Mouse (Mus musculus): ENCODE results near the gene Slc27a1. TPM values are rescaled to one million over a fixed set of nuclear protein-coding genes. Genes with fewer than 3 reads are reported as not detected.
A peak's percentile ranks its signal among the peaks of the same experiment; 100 is the strongest.

Gene Slc27a1
- polyA plus RNA-seq, 1 experiment from 2014 or later, result 35.2 TPM

DNA sequence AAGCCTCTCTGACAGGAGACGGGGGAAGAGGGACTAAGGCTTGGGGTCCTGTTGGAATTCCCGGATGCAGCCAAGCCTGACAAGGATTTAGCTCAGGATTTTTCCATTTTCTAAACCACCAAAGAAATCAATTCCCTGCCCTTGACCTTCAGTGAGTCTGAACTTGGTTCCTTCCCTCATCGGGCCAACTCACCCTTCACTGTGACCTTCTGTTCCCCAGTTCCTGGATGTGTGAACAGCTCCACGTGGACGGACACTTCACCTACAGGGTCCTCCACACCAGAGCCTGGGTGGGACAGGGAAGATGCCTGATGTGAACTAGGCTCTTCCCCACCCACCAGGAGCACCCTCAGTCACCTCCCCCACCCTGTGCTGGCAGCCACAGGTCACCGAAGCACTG lies 62.1 kb downstream of the Slc27a1 start:
- no peak overlapping the region for H3K4me2 ChIP-seq (ENCODE audit: low read depth, low read length)
- H3K9ac ChIP-seq (ENCODE audit: low read length), result no peak overlapping the region
- ATAC-seq (ENCODE audit: insufficient read depth, low FRiP score), result no peak
- H3K36me3 ChIP-seq (ENCODE audit: control insufficient read depth, insufficient read depth, low read length), result no peaks in the 10 kb centered on the region
- no peaks in the 10 kb centered on the region for H3K9me3 ChIP-seq (replicated peaks; ENCODE audit: control insufficient read depth, low read length)
- no peak overlapping the region for H3K27ac ChIP-seq (ENCODE audit: low read length)
- H3K4me1 ChIP-seq (ENCODE audit: control insufficient read depth, insufficient read depth, low read length), result peaks cover 20% of the 10 kb centered on the region
- no peak overlapping the region for H3K4me3 ChIP-seq (replicated peaks; ENCODE audit: low read length)
- H3K27me3 ChIP-seq (ENCODE audit: control insufficient read depth, insufficient read depth, low read length), result peaks cover 6% of the 10 kb centered on the region; the same call in 1 of the 2 replicates
- 73% methylated on average over 6 of the region's 6 CpGs for whole genome bisulfite sequencing

DNA sequence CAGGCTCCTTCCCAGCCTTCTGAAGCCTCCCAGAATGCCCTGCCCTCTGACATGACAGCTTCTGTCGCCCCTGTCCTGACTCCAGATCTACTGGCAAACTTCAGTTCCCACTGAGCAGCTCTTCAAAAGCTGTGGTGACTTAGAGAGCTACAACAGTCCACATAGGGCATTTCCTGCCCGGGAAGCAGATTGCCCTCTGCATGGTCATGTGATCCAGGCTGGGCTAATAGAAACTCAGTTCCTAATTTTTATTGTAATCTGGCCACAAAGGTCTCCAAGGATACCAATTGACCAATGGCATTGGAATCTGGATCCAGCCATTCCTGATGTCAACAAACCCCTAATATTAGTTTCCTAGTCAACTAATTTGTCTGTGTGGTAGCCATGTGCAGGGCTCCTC lies 63.2 kb downstream of the Slc27a1 start:
- H3K9me3 ChIP-seq (replicated peaks; ENCODE audit: control insufficient read depth, low read length), result no peaks in the 10 kb centered on the region
- no peak for ATAC-seq (ENCODE audit: insufficient read depth, low FRiP score)
- peaks cover 6% of the 10 kb centered on the region; the same call in 1 of the 2 replicates for H3K27me3 ChIP-seq (ENCODE audit: control insufficient read depth, insufficient read depth, low read length)
- H3K36me3 ChIP-seq (ENCODE audit: control insufficient read depth, insufficient read depth, low read length), result no peaks in the 10 kb centered on the region
- H3K4me2 ChIP-seq (ENCODE audit: low read depth, low read length), result no peak overlapping the region
- H3K4me3 ChIP-seq (replicated peaks; ENCODE audit: low read length), result no peak overlapping the region
- 66% methylated on average over 2 of the region's 2 CpGs for WGBS
- H3K9ac ChIP-seq (ENCODE audit: low read length), result no peak overlapping the region
- H3K27ac ChIP-seq (ENCODE audit: low read length), result no peak overlapping the region
- H3K4me1 ChIP-seq (ENCODE audit: control insufficient read depth, insufficient read depth, low read length), result peaks cover 20% of the 10 kb centered on the region

DNA sequence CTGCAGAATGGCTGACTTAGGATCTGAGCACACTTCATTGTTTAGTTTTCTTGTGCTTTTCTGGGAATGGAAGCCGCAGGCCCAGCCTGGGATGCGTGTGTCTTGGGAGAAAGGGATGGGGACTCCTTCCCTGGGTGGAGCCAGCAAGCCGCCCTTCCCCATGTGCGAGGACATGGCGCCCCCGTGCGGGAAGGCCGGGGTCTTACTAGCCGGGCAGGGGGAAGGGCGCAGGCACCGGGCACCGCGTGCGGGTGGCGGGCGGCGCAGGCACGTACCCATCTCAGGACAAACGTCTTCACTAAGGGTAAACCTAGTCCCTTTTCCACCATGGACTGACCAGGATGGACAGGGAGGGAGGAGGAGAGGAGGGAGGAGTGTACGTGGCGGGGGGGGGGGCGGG lies 64.5 kb downstream of the Slc27a1 start:
- Histone ChIP-seq H3K27me3 (ENCODE audit: control insufficient read depth, insufficient read depth, low read length) (peaks cover 6% of the 10 kb centered on the region; the same call in 1 of the 2 replicates), H3K4me2 (ENCODE audit: low read depth, low read length) (no peak overlapping the region)

DNA sequence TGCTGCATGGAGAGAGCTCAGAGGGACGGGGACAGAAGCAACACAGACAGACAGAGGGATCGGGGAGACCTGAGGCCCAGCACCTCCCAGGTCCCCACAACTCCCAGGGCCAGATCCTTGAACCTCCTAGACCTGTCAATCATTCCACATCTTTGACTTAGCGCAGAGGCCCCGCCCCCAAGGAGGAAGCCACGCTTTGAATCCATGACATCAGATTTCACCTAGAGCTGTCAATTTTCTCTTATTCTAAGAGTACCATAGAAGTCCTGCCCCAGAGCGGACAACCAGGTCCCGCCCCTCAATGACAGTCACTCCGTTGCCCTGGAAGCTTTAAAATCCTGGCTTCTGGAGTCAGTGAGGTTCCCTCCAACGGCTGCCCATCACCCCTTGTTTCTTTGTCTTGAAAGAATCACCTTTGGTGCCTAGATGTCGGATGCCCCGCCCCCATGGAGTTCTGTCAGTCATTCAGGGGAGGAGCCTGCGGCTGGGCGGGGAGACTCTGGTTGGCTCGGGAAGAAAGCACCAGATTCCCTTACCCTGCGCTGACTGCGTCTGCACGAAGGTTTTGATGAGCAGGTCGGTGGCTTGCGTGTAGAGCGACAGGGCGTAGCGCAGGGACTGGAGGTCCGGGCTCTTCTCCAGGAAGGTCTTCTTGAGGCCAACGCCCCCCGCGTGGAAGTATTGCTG lies 65.4 kb downstream of the Slc27a1 start:
- H3K9me3 ChIP-seq (replicated peaks; ENCODE audit: control insufficient read depth, low read length), result no peaks in the 10 kb centered on the region
- WGBS, result 4% methylated on average over 26 of the region's 26 CpGs
- ATAC-seq (ENCODE audit: insufficient read depth, low FRiP score), result no peak; the same call in 1 of the 2 replicates
- peaks cover 6% of the 10 kb centered on the region; the same call in 1 of the 2 replicates for H3K27me3 ChIP-seq (ENCODE audit: control insufficient read depth, insufficient read depth, low read length)
- no peaks in the 10 kb centered on the region for H3K36me3 ChIP-seq (ENCODE audit: control insufficient read depth, insufficient read depth, low read length)
- peak overlapping the region; percentile 42 for H3K4me2 ChIP-seq (ENCODE audit: low read depth, low read length)
- no peak overlapping the region for H3K9ac ChIP-seq (ENCODE audit: low read length)
- no peak overlapping the region for H3K27ac ChIP-seq (ENCODE audit: low read length)
- no peaks in the 10 kb centered on the region for H3K4me1 ChIP-seq (ENCODE audit: control insufficient read depth, insufficient read depth, low read length)
- H3K4me3 ChIP-seq (replicated peaks; ENCODE audit: low read length), result peak overlapping the region; percentile 14; the same call in 1 of the 2 replicates

More for the DNA sequence above, 64.5 kb downstream of the Slc27a1 start:
- Histone ChIP-seq H3K36me3 (ENCODE audit: control insufficient read depth, insufficient read depth, low read length) (no peaks in the 10 kb centered on the region), H3K4me1 (ENCODE audit: control insufficient read depth, insufficient read depth, low read length) (peaks cover 8% of the 10 kb centered on the region), H3K9me3 (replicated peaks; ENCODE audit: control insufficient read depth, low read length) (no peaks in the 10 kb centered on the region), H3K27ac (ENCODE audit: low read length) (no peak overlapping the region), H3K9ac (ENCODE audit: low read length) (no peak overlapping the region), H3K4me3 (replicated peaks; ENCODE audit: low read length) (no peak overlapping the region)
- ATAC-seq (ENCODE audit: insufficient read depth, low FRiP score), result no peak
- 19% methylated on average over 19 of the region's 22 CpGs for WGBS

Small RNAs within 50 kb of the gene (microRNA-seq; reads per million reads assigned to microRNA genes)
- not detected for gene Mir6769b

Other genes starting within 250 kb of the Slc27a1 start
- gene Use1, start 202.0 kb upstream of the Slc27a1 start, polyA plus RNA-seq (2015; fragmentation: Nextera tagmentation; extraction: Ambion mirVana), result 90.2 and 91.5 TPM in 2 replicates
- 5.6 and 6.5 TPM in 2 replicates for gene Ocel1, start 197.6 kb upstream of the Slc27a1 start, polyA plus RNA-seq (2015; fragmentation: Nextera tagmentation; extraction: Ambion mirVana)
- 17.3 and 24.1 TPM in 2 replicates for gene Nr2f6, start 186.9 kb upstream of the Slc27a1 start, polyA plus RNA-seq (2015; fragmentation: Nextera tagmentation; extraction: Ambion mirVana)
- gene Ushbp1, start 173.1 kb upstream of the Slc27a1 start, polyA plus RNA-seq (2015; fragmentation: Nextera tagmentation; extraction: Ambion mirVana), result 12.7 and 12.8 TPM in 2 replicates
- gene Babam1, start 172.0 kb upstream of the Slc27a1 start, polyA plus RNA-seq (2015; fragmentation: Nextera tagmentation; extraction: Ambion mirVana), result 72.2 and 77.4 TPM in 2 replicates
- gene Ankle1, start 162.9 kb upstream of the Slc27a1 start, polyA plus RNA-seq (2015; fragmentation: Nextera tagmentation; extraction: Ambion mirVana), result 38.7 and 42.5 TPM in 2 replicates
- 23.5 and 27.5 TPM in 2 replicates for gene Abhd8, start 105.2 kb upstream of the Slc27a1 start, polyA plus RNA-seq (2015; fragmentation: Nextera tagmentation; extraction: Ambion mirVana)
- gene Mrpl34, start 103.9 kb upstream of the Slc27a1 start, polyA plus RNA-seq (2015; fragmentation: Nextera tagmentation; extraction: Ambion mirVana), result 126 and 148 TPM in 2 replicates
- gene Dda1, start 99.7 kb upstream of the Slc27a1 start, polyA plus RNA-seq (2015; fragmentation: Nextera tagmentation; extraction: Ambion mirVana), result 87.1 and 89.1 TPM in 2 replicates
- 0.26 and 0.27 TPM in 2 replicates for gene Ano8, start 82.9 kb upstream of the Slc27a1 start, polyA plus RNA-seq (2015; fragmentation: Nextera tagmentation; extraction: Ambion mirVana)
- 11.0 and 14.8 TPM in 2 replicates for gene Gtpbp3, start 80.8 kb upstream of the Slc27a1 start, polyA plus RNA-seq (2015; fragmentation: Nextera tagmentation; extraction: Ambion mirVana)
- 79.7 and 81.8 TPM in 2 replicates for gene Plvap, start 57.1 kb upstream of the Slc27a1 start, polyA plus RNA-seq (2015; fragmentation: Nextera tagmentation; extraction: Ambion mirVana)
- 0.32 and 0.40 TPM in 2 replicates for gene Ccdc194, start 43.2 kb upstream of the Slc27a1 start, polyA plus RNA-seq (2015; fragmentation: Nextera tagmentation; extraction: Ambion mirVana)
- gene Bst2, start 31.4 kb upstream of the Slc27a1 start, polyA plus RNA-seq (2015; fragmentation: Nextera tagmentation; extraction: Ambion mirVana), result 39.9 and 46.5 TPM in 2 replicates
- 101 and 103 TPM in 2 replicates for gene Mvb12a, start 26.0 kb upstream of the Slc27a1 start, polyA plus RNA-seq (2015; fragmentation: Nextera tagmentation; extraction: Ambion mirVana)
- gene Tmem221, start 10.0 kb upstream of the Slc27a1 start, polyA plus RNA-seq (2015; fragmentation: Nextera tagmentation; extraction: Ambion mirVana), result 2.9 and 3.2 TPM in 2 replicates
- gene Nxnl1, start 2.3 kb upstream of the Slc27a1 start, polyA plus RNA-seq (2015; fragmentation: Nextera tagmentation; extraction: Ambion mirVana), result 0.08 TPM in 1 of 2 replicates, not detected in the other
- gene Pgls, start 23.3 kb downstream of the Slc27a1 start, polyA plus RNA-seq (2015; fragmentation: Nextera tagmentation; extraction: Ambion mirVana), result 200 and 206 TPM in 2 replicates
- 3.2 and 4.0 TPM in 2 replicates for gene Fam129c, start 28.8 kb downstream of the Slc27a1 start, polyA plus RNA-seq (2015; fragmentation: Nextera tagmentation; extraction: Ambion mirVana)
- 60.1 and 69.2 TPM in 2 replicates for gene Colgalt1, start 42.1 kb downstream of the Slc27a1 start, polyA plus RNA-seq (2015; fragmentation: Nextera tagmentation; extraction: Ambion mirVana)
- 1.1 and 1.2 TPM in 2 replicates for gene Unc13a, start 102.9 kb downstream of the Slc27a1 start, polyA plus RNA-seq (2015; fragmentation: Nextera tagmentation; extraction: Ambion mirVana)
- 9.3 and 9.5 TPM in 2 replicates for gene Jak3, start 107.4 kb downstream of the Slc27a1 start, polyA plus RNA-seq (2015; fragmentation: Nextera tagmentation; extraction: Ambion mirVana)
- gene Insl3, start 120.3 kb downstream of the Slc27a1 start, polyA plus RNA-seq (2015; fragmentation: Nextera tagmentation; extraction: Ambion mirVana), result 1.1 and 1.7 TPM in 2 replicates
- 12.2 and 15.0 TPM in 2 replicates for gene B3gnt3, start 132.9 kb downstream of the Slc27a1 start, polyA plus RNA-seq (2015; fragmentation: Nextera tagmentation; extraction: Ambion mirVana)
- gene Fcho1, start 156.8 kb downstream of the Slc27a1 start, polyA plus RNA-seq (2015; fragmentation: Nextera tagmentation; extraction: Ambion mirVana), result 6.1 and 7.0 TPM in 2 replicates

Measured in stomach, embryonic 16.5 days (tissue).